Mouse (Mus musculus): ENCODE data around the gene Lrfn1.
"Not testable (repeated sequence)": the region's sequence is repeated elsewhere in the genome, so short reads cannot be mapped to it uniquely, and the experiment has no call there.

The Lrfn1 gene

DNA sequence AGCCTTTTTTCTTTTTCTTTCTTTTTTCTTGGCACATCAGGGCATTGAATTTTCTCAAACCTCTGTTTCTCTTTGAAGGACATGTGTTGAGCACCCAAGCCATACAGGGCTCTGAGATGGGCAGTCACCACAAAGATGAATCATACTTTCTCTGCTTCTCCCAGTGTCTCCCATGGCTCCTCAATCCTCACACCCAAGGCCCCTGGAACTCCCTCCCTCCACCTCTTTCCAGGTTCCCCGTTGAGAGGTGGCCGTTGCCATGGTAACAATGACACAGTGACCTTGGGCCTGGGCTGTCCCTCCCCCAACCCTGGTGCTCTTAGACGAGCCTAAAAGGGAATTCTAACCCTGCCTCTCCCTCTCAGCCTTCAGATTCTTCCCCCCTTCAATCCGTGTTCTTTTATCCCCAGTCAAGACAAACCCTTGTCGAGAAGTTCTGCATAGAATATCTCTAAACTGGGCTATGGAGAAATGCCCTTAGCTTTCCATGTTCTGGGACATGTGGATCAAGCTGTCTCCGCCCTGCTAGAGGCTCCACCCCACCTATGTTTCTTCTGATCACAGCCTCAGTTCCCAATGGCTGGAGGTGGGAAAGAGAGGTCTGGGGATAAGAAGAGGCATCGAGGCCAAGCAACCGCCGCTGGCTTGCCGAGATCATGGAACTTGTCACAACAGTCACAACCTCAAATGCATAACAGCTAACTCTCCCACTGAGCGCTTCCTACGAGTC lies 4.5 kb upstream of the Lrfn1 start:
- peak; percentile 95 for DNase-seq (ENCODE audit: low read depth, low spot score)

DNA sequence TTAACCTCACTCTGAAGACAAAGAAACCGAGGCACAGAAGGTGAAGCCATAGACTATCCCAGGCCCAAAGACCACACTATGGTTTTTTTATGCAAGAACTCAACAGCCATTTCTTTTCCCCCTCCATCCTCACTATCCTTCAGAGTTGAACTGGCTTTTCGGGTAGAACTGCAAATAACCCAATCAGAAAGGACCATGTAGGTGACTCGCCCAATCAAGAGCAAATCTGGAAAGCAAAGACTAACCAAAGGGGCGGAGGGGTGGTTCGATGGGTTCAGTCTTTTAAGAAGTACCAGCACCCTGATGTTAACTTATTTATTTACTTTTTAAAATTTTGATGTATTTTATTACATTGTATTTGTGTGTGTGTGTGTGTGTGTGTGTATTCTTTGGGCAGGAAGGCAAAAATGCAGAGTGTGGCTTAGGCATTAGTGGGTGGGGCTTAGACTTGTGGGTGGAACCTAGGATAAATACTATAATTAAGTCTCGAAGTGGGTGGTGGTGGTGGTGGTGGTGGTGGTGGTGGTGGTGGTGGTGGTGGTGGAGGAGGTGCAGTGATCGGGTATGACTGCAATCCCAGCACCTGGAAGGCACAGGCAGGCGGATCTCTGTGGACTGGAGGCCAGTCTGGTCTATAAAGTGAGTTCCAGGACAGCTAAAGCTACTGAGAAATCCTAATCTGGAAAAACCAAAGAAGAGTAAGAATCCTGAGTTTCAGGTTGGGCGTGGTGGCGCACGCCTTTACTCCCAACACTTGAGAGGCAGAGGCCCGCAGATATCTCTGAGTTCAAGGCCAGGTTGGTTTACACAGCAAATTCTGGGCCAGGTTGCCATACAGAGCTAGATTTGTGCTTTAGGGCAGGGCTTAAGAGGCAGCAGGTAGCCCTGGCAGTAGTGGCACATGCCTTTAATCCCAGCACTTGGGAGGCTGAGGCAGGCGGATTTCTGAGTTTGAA lies 3.6 kb upstream of the Lrfn1 start:
- peak; percentile 95 for DNase-seq (ENCODE audit: low read depth, low spot score)

DNA sequence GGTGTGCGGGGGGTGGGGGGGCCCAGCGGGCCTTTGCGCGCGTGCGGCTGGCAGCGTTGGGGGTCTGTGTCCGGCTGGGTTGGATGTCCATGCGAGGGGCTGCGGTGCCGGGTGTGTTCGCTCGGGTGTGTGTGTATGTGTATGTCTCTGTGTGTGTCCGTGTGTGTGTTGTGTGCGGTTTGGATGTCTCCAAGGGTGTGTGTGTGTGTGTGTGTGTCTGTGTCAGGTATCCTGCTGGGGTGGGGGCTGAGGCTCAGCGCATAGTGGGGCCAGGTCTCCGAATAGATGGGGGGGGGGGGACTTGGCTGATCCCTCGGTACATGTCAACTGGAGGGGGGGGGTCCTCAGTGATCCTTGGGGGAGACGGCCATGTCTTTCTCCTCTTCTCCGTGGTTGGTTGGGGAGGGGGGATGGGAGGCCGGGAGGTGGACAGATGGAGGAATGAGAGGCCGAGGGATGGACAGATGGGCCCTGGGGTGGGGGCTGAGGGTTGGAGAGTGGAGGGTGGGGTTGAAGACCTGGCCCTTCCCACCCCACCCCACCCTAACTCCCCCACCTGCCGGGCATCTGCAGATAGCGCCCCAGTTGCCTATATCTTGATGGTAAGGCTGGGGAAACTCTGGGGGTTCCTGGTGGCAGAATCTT lies 703 bp downstream of the Lrfn1 start:
- no peak for DNase-seq (ENCODE audit: low read depth, low spot score)

DNA sequence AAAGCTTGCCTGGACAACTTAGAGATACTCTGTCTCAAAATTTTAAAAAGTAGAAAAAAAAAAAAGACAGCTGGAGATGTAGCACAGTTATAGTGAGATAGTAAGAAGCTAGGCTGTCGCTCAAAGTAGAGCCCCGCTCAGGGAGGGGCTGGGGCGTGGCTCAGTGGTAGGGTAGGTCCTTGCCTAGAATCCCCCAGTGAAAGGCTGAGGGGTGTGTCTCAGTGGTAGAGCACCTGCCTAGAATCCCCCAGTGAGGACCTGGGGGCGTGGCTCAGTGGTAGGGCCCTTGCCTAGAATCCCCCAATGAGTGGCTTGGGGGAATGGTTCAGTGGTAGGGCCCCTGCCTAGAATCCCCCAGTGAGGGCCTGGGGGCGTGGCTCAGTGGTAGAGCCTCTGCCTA lies 8.6 kb downstream of the Lrfn1 start:
- peak; percentile 72 for DNase-seq (ENCODE audit: low read depth, low spot score)

DNA sequence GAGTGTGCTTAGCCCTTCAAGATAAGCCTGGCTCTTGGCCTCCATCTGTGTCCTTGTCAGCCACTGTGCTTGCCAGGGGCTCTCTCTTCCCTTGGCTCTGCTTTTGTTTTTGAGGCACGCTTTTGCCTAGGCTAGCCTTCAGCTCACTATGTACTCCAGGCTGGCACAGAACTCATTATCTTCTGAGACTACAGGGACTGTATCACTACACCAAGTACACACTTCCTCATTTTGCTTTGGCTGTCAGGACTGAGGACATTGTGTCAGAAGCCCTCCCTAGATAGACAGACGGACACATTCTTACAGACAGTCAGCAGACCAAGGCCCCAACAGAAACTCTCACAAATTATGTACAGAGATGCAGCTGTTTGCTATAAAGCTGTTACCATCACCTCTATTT lies 11.0 kb downstream of the Lrfn1 start:
- no peak for DNase-seq (ENCODE audit: low read depth, low spot score)

DNA sequence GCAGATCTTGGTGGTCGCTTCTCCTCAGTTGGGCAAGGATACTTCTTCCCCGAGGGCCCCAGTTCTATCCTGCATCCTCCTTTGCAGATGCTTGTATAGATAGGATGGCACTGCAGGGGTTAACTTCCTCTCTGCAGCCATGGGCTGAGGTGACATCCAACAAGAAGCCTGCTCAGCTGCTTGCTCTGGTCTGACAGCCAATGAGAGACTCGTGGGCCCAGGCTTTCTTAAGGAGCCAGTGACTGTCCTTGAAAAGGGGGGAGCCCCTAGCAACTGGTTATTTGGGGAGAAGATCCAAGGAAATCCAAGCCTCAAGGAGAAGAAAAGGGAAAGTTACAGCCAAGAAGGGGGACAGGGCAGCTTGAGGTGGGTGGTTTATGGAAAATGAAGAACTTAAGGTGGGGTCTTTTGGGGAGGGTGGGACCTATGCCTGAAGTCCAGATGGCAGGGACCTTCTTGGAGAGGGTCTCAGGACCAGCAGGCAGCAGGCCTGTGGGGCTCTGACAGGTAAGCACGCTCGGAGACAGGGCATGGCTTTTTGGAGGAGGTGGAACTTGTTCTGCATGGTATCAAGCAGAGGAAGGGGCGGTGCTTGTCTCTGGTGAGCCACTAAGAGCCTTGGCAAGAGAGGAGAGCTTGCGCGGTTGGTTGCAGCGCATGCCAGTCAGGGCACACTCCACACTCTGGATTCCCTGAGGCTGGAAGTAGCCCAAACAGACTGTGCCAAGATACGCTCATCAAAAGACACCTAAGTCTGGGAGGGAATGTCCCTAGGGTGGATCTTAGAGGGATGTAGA lies 12.8 kb downstream of the Lrfn1 start:
- peak; percentile 93 for DNase-seq (ENCODE audit: low read depth, low spot score)

DNA sequence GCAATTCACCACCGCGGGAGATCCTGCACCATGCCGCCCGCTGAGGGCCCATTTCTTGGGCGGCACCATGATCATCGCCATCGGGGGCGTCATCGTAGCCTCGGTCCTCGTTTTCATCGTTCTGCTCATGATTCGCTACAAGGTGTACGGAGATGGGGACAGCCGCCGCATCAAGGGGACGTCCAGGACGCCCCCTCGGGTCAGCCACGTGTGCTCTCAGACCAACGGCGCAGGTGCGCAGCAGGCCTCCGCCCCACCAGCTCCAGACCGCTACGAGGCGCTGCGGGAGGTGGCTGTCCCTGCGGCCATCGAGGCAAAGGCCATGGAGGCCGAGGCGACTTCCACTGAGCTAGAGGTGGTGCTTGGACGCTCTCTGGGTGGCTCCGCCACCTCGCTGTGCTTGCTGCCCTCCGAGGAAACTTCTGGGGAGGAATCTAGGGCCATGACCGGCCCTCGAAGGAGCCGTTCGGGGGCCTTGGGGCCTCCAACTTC lies 15.0 kb downstream of the Lrfn1 start:
- no peak for DNase-seq (ENCODE audit: low read depth, low spot score)

DNA sequence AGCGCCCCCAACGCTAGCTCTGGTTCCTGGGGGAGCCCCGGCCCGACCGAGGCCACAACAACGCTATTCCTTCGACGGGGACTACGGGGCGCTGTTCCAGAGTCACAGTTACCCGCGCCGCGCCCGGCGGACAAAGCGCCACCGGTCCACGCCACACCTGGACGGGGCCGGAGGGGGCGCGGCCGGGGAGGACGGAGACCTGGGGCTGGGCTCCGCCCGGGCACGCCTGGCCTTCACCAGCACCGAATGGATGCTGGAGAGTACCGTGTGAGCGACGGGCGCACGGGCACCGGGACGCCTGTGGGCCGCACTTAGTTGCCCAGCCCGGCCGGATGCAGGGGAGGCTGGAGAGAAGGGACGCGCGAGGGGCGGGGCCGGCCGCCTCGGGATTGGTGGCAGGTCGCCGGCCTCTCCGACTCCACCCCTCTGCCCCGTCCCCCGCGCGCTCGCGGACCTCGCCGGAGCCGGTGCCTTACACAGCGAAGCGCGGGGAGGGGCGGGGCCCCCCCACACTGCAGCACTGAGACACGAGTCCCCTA lies 15.5 kb downstream of the Lrfn1 start:
- peak; percentile 59 for DNase-seq (ENCODE audit: low read depth, low spot score)

DNA sequence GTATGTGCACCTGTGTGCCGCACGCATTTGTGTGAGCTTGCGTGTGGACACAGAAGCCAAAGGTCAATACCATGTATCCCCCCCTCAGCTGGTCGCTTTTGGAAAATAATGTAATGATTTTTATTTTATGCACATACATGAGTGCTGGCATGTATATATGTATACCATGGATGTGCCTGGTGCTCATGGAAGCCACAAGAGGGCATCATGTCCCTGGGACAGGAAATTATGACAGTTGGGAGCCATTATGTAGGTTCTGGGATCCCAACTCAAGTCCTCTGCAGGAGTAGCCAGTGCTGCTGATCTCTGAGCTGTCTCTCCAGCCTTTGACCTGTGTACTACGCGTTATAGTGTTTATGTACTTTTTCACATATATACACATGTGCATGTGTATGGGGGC lies 24.4 kb downstream of the Lrfn1 start:
- no peak for DNase-seq (ENCODE audit: low read depth, low spot score)

DNA sequence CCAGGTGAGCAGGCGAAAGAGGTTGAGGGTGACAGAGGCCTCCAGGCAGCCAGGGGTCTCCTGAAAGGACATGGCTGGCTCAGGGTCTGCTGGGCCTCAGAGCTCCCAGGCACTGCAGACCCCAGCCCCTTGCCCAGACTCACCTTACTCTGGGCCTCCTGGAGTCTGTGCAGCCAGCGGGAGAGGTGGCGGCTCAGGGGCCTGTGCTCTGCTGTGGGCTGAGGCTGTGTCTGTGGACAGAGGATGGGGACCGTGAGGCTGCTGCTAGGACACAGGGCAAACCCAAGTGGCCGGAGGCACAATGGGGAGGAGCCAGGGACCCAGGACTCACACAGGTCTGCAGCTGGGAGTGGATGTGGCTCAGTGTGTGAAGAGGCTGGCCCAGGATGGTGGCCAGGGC lies 25.6 kb downstream of the Lrfn1 start:
- no peak for DNase-seq (ENCODE audit: low read depth, low spot score)

DNA sequence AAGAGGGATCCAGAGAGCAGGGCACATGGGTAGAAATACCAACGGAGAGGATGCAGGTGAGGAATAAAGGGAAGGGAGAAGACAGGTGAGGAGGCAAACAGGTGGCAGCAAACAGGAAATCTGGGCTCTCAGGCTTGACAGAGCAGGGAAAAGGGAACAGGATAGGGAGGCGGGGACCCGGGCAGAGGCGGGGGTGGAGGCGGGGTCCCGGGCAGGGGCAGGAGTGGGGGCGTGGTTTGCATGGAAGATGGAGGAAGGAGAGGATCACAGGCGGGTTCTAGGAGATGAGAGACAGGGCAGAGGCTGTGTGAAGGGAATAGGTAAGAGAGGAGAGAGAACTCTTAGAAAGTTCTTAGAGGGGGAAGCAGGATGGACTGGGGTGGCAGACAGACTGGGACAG lies 27.1 kb downstream of the Lrfn1 start:
- peak; percentile 70 for DNase-seq (ENCODE audit: low read depth, low spot score)

DNA sequence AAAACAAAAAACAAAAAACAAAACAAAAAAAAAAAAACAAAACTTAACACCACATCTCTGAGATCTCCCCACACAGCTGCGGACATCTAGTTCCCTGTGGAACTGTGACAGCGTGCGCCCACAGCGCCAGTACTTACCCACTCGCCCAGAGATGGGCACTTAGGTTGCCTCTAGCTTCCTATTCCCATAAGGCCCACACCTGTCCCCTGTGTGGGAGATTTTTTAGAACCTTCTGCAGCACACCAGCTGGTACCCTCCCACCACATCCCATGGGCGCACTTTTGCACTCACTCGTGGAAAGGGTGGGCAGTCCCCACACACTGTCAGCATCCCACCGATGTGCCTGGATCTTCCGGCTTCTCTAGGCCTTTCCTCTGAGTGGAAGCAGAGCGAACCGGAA lies 31.1 kb downstream of the Lrfn1 start:
- no peak for DNase-seq (ENCODE audit: low read depth, low spot score)

DNA sequence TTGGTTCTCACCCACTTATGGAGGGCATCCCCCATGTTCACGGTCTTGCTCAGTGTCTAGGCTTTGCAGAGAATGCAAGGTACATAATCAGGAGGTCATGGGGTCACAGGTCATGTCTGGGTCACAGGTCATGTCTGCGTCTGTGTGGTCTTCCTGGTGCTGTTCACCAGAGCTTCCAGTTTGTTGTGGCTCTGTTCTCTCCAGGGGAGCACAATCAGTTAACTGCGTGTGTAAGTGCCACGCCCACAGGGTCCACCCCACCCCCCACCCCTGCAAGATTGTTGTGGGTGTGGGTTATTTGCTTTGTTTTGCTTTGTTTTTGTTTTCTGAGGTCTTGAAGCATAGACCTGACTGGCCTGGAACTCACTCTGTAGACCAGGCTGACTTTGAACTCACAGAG lies 32.4 kb downstream of the Lrfn1 start:
- peak; percentile 83 for DNase-seq (ENCODE audit: low read depth, low spot score)

DNA sequence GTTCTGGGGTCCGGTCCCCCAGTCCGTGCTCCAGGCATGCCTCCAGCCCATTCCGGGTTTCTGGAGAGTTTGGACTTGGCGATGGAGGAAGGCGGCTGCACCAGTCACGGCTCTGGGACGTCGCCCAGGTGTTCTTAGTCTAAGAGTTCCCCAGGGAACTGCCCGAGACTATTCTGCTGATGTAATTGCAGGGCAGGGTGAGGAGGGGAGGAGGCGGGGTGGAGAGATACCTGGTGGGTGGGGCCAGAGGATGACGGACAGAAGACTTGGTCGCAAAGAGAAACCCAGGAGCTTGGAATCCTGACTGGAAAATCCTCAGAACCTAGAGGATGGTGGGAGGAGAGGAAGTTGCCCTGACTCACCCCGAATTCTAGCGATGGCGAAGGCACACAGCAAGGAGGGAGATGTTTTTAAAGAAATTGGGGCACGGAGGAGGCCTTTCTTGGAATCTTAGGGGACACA lies 36.3 kb downstream of the Lrfn1 start:
- DNase-seq (ENCODE audit: low read depth, low spot score), result peak; percentile 93

DNA sequence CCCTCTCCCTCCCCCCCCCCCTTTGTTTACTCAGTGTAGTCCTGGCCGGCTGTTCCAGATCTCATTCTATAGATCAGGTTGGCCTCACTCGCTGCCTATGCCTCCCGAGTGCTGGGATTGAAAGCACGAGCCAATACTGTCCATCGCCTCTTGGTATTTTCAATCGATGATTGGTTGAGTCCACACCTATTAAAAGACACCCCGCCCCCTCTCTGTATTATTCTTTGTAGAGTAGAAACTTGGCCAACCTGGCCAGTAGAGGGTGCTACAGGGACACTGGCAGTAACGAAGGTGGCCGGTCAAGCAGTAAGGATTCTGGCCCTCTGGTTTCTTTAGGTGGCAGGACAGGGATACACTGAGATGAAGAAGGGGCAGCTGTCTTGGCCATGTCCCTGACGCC lies 38.6 kb downstream of the Lrfn1 start:
- peak; percentile 98 for DNase-seq (ENCODE audit: low read depth, low spot score)

DNA sequence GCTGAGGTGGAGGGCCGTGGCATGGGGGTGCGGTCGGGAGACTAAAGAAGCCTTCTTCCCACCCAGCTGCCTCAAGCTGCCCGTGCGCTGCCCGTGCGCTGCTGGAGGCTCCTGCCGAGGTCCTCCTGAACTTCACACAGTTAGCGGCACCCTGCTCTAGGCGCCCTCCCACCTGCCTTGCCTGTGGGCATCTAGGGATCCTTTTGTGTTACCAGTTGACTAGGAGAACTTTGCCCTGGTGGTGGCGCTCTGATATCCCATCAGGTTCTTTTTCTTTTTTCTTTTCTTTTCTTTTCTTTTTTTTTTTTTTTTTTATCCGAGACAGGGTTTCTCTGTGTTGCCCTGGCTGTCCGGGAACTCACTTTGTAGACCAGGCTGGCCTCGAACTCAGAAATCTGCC lies 39.1 kb downstream of the Lrfn1 start:
- DNase-seq (ENCODE audit: low read depth, low spot score), result peak; percentile 75

DNA sequence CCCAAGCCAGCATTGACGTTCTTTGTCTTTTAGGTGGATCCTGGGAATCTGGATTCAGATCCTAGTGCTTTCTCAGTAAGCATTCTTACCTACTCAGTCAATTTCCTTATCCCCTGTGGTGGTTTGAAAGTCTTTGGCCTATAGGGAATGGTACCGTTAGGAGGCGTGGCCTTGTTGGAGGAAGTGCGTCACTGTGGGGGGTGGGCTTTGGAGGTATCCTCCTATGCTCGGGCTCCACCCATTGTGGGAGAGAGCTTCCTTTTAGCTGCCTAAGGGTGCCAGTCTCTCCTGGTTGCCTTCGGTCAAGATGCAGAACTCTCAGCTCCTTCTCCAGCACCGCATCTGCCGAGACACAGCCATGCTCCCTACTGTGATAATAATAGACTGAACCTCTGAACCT lies 40.5 kb downstream of the Lrfn1 start:
- peak; percentile 97 for DNase-seq (ENCODE audit: low read depth, low spot score)

DNA sequence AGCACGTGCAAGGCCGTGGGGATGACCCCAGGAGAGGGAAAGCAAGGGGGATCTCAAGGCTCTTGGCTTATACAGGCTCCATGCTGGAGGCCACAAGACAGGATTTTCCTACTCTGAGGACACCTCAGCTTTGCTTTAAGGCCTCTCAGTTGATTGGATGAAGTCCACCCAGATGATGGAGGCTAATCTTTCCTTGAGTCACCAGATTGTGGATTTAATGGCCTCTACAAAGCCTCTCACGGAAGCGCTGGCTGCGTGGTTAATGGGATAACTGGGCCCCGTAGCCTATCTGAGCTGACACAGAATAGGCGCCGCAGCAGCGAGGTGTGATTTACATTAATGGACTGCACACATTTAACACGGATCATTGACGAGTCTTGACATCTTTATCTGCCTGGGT lies 43.6 kb downstream of the Lrfn1 start:
- DNase-seq (ENCODE audit: low read depth, low spot score), result no peak

DNA sequence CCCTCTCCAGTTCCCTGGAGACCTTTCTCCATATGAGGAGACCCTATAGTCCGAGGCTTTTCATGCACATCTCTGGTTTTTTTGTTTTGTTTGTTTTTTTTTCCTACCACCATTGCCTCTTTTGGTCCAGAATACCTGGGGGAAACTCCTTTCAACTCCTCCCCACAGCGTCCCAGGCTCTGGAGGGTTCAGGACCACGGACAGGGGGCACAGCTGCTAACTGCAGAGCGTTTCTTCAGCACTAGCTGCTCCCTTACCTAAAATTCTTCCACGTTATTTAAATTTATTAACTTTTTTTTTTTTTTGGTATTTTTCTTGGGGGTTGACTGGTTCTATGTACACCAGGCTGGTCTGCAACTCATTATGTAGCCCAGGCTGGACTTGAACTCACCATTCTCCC lies 53.8 kb downstream of the Lrfn1 start:
- DNase-seq (ENCODE audit: low read depth, low spot score), result peak; percentile 50

DNA sequence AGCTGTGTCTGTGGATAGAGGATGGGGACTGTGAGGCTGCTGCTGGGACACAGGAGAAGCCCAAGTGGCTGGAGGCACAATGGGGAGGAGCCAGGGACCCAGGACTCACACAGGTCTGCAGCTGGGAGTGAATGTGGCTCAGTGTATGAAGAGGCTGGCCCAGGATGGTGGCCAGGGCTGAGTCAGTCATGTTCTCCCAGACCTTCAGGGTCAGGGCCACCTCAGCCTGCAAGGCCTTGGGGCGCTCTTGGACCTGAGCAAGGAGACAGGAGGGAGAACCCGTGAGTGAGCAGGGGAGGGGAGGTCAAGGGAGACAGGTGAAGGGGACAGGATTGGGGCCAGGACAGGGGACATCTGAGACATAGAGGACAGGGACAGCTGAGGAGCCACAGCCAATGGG lies 57.3 kb downstream of the Lrfn1 start:
- not testable (repeated sequence) for DNase-seq (ENCODE audit: low read depth, low spot score)

DNA sequence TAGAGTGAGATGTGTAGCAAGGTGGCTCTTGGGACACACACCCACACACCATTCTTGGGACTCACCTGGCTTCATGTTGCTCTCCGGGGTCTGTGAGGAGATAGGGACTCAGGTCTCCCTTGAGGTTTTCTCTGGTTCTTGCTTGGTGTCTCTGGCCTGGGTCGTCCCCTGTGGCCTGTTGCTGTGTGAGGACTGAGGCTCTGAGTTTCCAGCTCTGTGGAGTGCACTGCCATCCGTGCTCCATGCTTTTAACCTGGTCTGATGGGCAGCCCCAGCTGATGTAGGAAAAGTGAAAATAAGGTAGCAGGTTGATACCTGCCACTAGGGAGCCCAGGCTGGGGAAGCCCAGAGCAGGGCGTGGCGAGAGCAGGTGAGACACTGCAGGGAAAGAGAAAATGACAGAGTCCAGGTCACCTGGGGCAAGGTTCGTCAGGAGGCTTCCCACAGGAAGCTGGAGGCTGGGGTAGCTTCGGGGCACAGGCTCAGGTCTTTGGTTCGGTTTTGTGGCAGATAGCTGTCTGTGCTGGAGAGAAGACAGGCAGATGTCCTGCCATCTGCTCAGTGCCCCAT lies 58.7 kb downstream of the Lrfn1 start, which contains the start of gene Ifnl2:
TSS of gene Ifnl2 (minus strand) at position 51 of the 570 bp plus-strand sequence.
- DNase-seq (ENCODE audit: low read depth, low spot score), result not testable (repeated sequence)

Data from R1 (cell line).